Mouse (Mus musculus): ENCODE measurements around the gene Rnf222.

GRCm38 (mm10) chr11:68902367-68902766 lies 14.0 kb downstream of the Rnf222 start:
- TF ChIP-seq CTCF (IDR thresholded peaks at IDR 0.05; ENCODE audit: extremely low read depth, insufficient read depth, insufficient read length, insufficient replicate concordance) (no peak), POLR2A (IDR thresholded peaks at IDR 0.05; ENCODE audit: low read depth, low read length) (no peak)

Data from spleen, adult 2 months (tissue).